Mouse (Mus musculus) liver, embryonic 11.5 days (tissue): ENCODE measurements around the gene Dnajc22. TPM values are rescaled to one million over a fixed set of nuclear protein-coding genes. Genes with fewer than 3 reads are reported as not detected.
A peak's percentile ranks its signal among the peaks of the same experiment; 100 is the strongest.
"Not testable (repeated sequence)": the region's sequence is repeated elsewhere in the genome, so short reads cannot be mapped to it uniquely, and the experiment has no call there.

Experiments
- ATAC-seq: fragments of 200-750 bp; cut with Nextera tagmentation; replicated peaks from 2 replicates; pipeline ENCODE4 v1.8.0; 2017; ENCODE audit warnings: moderate number of reproducible peaks, mild to moderate bottlenecking, moderate TSS enrichment, moderate library complexity; ENCODE audit not compliant: low FRiP score
- DNase-seq: peaks from one replicate; pipeline ENCODE4 v3.0.0-alpha.2; 2017; ENCODE audit warnings: low spot score
- H3K27ac ChIP-seq: fragments of 300-500 bp; sonication (generic); 2 replicates; pipeline ENCODE4 v1.5.1; 2014; ENCODE audit warnings: mild to moderate bottlenecking, low read depth, low read length, control low read depth
- H3K27me3 ChIP-seq: fragments of 300-500 bp; sonication (generic); replicated peaks from 2 replicates; pipeline ENCODE4 v1.6.1; 2014; ENCODE audit warnings: low read length, mixed read lengths; ENCODE audit not compliant: control insufficient read depth, insufficient read depth
- H3K36me3 ChIP-seq: fragments of 300-500 bp; sonication (generic); 2 replicates; pipeline ENCODE4 v1.6.1; 2014; ENCODE audit warnings: mild to moderate bottlenecking, low read length, moderate library complexity, mixed read lengths; ENCODE audit not compliant: control insufficient read depth, insufficient read depth
- H3K4me1 ChIP-seq: fragments of 300-500 bp; sonication (generic); replicated peaks from 2 replicates; pipeline ENCODE4 v1.6.1; 2014; ENCODE audit warnings: low read length, mixed read lengths; ENCODE audit not compliant: control insufficient read depth, insufficient read depth
- H3K4me2 ChIP-seq: fragments of 300-500 bp; sonication (generic); 2 replicates; pipeline ENCODE4 v1.6.1; 2014; ENCODE audit warnings: mild to moderate bottlenecking, control low read depth, moderate library complexity
- H3K4me3 ChIP-seq: fragments of 300-500 bp; sonication (generic); 2 replicates; pipeline ENCODE4 v1.5.1; 2014; ENCODE audit warnings: low read depth, low read length, control low read depth
- H3K9ac ChIP-seq: fragments of 300-500 bp; sonication (generic); 2 replicates; pipeline ENCODE4 v1.6.1; 2014; ENCODE audit warnings: low read depth, low read length, control low read depth
- H3K9me3 ChIP-seq: fragments of 300-500 bp; sonication (generic); 2 replicates; pipeline ENCODE4 v1.6.1; 2016; ENCODE audit warnings: low read length, inconsistent platforms, mixed read lengths; ENCODE audit not compliant: control insufficient read depth
- WGBS: fragments of 180-500 bp; shearing (Covaris S2); extraction: QIAGEN DNeasy Blood & Tissue Kit; methylation state at CpG from one replicate; pipeline ENCODE4 v1.1.7; 2014; 5-methylcytosine and 5-hydroxymethylcytosine counted together
- polyA plus RNA-seq: library from polyadenylated mRNA; unstranded; fragments of >200 nt; fragmentation: Nextera tagmentation; extraction: Ambion mirVana; gene quantifications from 2 replicates; pipeline ENCODE4 v1.2.1, GENCODE M21; 2014

Gene Dnajc22
- 17.1 and 19.8 TPM in 2 replicates for polyA plus RNA-seq

DNA sequence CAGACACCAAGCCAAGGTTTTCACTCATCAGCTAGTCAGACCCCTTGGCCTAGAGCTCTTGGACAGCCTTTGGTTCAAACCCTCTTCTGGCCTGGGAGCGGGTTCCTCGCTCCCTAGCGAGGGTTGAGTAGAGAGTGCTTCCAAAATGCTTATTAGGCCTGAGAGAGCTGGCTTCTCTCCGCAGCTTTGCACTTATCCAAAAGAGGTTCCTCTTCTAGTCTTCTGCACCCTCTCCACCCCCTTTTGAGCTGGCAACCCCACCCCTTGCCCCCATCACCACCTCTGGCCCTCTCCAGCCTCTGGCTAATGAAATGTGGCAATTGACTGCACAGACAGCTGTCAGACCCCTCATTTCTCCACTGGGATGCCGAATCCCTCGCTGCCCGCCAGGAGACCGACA is at the start of gene Dnajc22:
Dnajc22 (plus strand) TSS at position 301 of the 400 bp plus-strand sequence.
- H3K4me1 ChIP-seq, result peaks cover 34% of the 10 kb centered on the region
- ATAC-seq (no peak), DNase-seq (no peak)
- H3K27ac ChIP-seq, result no peak within 1 kb of the TSS
- H3K4me2 ChIP-seq, result peak within 1 kb of the TSS; percentile 73
- H3K4me3 ChIP-seq, result peak within 1 kb of the TSS; percentile 37
- peaks cover 95% of the 10 kb centered on the region for H3K27me3 ChIP-seq
- WGBS, result 32% methylated on average over 8 of the region's 8 CpGs
- no peaks in the 10 kb centered on the region for H3K36me3 ChIP-seq
- H3K9me3 ChIP-seq, result no peaks in the 10 kb centered on the region
- no peak within 1 kb of the TSS for H3K9ac ChIP-seq

DNA sequence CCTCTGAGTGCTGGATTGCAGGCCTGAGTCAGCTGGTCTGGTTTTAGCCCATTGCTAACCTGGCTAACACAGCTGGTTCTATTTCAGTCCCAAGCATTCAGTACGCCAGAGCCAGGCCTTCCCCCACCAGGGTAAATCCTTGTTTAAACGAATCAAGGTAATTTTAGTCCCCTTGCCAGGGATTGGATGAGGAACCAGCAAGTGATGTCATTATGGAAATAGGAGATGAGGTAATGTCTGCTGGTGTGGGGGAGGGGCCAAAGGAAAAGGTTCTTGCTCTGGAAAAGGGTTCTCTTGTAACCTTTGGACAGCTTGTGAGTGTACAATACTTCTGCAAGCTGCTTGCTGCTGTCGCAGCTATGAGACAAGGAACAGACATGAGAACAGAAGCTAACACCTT is 48.1 kb upstream of the Dnajc22 start:
- Histone ChIP-seq H3K27ac (no peak overlapping the region), H3K4me3 (no peak overlapping the region), H3K27me3 (no peaks in the 10 kb centered on the region), H3K9ac (no peak overlapping the region), H3K4me1 (peaks cover 6% of the 10 kb centered on the region; the same call in 1 of the 2 replicates), H3K4me2 (no peak overlapping the region), H3K36me3 (no peaks in the 10 kb centered on the region), H3K9me3 (no peaks in the 10 kb centered on the region)
- ATAC-seq (no peak), DNase-seq (no peak)
- 56% methylated on average over 3 of the region's 3 CpGs for WGBS

DNA sequence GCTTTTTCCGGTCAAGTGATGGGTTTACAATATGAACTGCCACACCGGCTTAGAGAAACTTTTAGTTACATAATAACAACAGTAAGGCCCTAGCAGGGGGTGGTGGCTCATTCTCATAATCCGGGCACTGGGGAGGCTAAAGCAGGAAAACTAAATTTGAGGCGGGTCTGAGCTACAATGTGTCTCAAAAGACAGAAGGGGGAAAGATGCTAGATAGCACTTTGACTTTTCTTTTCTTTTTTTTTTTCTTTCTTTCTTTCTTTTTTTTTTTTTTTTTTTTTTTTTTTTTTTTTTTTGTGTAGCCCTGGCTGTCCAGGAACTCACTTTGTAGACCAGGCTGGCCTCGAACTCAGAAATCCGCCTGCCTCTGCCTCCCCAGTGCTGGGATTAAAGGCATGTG is 47.2 kb upstream of the Dnajc22 start:
- 89% methylated on average over 6 of the region's 6 CpGs for WGBS
- not testable (repeated sequence) for DNase-seq, H3K27me3 ChIP-seq, H3K4me2 ChIP-seq, H3K4me3 ChIP-seq, H3K4me1 ChIP-seq, H3K9me3 ChIP-seq, H3K36me3 ChIP-seq, ATAC-seq, H3K9ac ChIP-seq, H3K27ac ChIP-seq

DNA sequence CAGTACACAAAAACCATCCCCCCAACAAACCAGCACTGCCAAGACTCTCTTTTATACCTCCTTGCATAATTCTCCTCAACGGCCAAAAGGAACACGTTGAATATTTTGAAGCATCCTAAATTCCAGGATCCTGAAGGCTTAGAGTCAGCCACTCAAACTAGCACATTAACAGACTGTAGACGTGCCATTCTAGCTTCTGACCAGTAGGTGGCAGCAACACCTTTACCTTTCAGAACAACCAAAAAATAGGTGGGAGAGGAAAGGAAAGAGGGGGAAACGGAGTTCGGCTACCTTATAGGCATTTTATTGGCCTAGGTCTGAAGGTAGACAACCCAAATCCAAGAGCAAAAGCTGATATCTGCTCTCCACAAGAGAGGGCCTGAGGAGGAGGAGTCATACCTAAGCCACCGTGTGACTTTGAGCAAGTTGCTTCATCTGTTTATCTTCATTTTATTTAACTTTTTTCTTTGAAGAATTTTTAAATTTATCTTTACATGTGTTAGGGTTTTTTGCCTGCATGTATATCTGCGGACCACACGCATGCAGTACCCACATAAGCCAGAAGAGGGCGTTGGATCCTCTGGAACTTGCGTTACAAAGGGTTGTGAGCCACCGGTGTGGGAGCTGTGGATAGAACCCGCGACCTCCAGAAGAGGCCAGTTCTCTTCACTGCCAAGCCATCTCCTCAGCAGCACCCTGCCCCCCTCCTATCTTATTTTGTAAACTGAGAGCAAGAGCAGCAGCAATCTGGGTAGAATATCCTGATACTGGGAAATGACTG is 43.3 kb upstream of the Dnajc22 start:
- H3K27ac ChIP-seq, result no peak overlapping the region
- ATAC-seq (no peak), DNase-seq (no peak)
- H3K27me3 ChIP-seq, result peaks cover 28% of the 10 kb centered on the region
- no peak overlapping the region for H3K4me2 ChIP-seq
- no peak overlapping the region for H3K4me3 ChIP-seq
- H3K36me3 ChIP-seq, result no peaks in the 10 kb centered on the region
- no peak overlapping the region for H3K9ac ChIP-seq
- no peaks in the 10 kb centered on the region for H3K9me3 ChIP-seq
- WGBS, result 24% methylated on average over 13 of the region's 13 CpGs
- H3K4me1 ChIP-seq, result no peaks in the 10 kb centered on the region

DNA sequence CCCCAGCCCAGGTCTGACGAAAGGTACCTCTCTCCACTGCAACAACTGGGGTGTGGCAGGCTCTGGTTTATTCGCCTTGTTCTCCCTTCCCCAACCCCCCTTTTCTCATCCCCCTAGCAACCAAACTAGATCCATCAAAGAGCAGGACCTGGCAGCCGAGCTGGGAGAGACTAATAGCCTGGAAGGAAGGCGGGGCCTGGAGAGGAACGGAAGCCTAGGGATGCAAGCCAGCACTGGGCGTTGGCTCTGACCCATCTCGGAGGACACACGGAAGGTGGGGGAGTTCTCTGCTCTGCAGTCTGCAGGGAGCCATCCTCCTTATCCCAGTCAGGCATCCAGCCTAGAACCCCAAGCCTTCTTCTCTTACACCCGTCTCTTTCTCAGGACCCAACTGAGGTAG is 39.6 kb upstream of the Dnajc22 start:
- peaks cover 65% of the 10 kb centered on the region for H3K27me3 ChIP-seq
- no peak overlapping the region for H3K27ac ChIP-seq
- WGBS, result 14% methylated on average over 9 of the region's 9 CpGs

DNA sequence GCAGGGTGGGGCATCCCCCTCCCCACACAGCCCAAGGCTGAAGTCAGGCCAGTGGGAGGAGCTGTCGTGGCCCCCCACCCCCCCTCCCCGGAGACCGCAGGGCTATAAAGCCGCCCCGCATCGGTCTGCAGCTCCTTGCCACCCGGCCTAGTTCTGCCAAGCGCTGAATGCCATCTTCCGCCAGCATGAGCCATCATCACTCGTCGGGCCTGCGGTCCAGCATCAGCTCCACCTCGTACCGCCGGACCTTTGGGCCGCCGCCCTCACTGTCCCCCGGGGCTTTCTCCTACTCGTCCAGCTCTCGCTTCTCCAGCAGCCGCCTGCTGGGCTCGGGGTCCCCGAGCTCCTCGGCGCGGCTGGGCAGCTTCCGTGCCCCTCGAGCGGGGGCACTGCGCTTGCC is 37.9 kb upstream of the Dnajc22 start, which contains the start of gene Prph:
Prph (plus strand) TSS at position 135 of the 400 bp plus-strand sequence.
- Histone ChIP-seq H3K4me1 (peaks cover 13% of the 10 kb centered on the region; the same call in 1 of the 2 replicates), H3K36me3 (no peaks in the 10 kb centered on the region), H3K4me3 (peak within 1 kb of the TSS; percentile 35), H3K9me3 (no peaks in the 10 kb centered on the region), H3K9ac (no peak within 1 kb of the TSS; the same call in 1 of the 2 replicates), H3K27me3 (peaks cover 80% of the 10 kb centered on the region), H3K4me2 (peak within 1 kb of the TSS; percentile 66), H3K27ac (no peak within 1 kb of the TSS)
- WGBS, result 4% methylated on average over 30 of the region's 30 CpGs
- ATAC-seq (no peak), DNase-seq (no peak)

More for the DNA sequence above, 39.6 kb upstream of the Dnajc22 start:
- Histone ChIP-seq H3K9ac (no peak overlapping the region), H3K9me3 (no peaks in the 10 kb centered on the region), H3K4me1 (peaks cover 13% of the 10 kb centered on the region; the same call in 1 of the 2 replicates), H3K4me2 (no peak overlapping the region), H3K4me3 (no peak overlapping the region), H3K36me3 (no peaks in the 10 kb centered on the region)
- ATAC-seq (no peak), DNase-seq (no peak)

DNA sequence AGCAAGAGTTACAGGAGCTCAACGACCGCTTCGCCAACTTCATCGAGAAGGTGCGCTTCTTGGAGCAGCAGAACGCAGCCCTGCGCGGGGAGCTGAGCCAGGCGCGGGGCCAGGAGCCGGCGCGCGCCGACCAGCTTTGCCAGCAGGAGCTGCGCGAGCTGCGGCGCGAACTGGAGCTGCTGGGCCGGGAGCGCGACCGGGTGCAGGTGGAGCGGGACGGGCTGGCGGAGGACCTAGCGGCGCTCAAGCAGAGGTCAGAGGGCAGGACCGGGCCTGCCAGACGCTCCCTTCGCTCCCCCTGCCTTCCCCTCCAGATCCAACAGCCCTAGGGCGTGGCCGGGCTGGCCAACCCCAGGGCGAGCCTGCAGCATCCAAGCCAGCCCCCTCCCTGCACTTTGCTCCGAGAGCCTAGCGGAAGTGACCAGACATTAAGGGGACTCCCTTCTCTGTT is 37.4 kb upstream of the Dnajc22 start:
- H3K27me3 ChIP-seq, result peaks cover 78% of the 10 kb centered on the region
- DNase-seq, result no peak
- H3K36me3 ChIP-seq, result no peaks in the 10 kb centered on the region
- WGBS, result under 1% methylated on average over 37 of the region's 37 CpGs
- no peak overlapping the region; the same call in 1 of the 2 replicates for H3K9ac ChIP-seq
- peaks cover 13% of the 10 kb centered on the region; the same call in 1 of the 2 replicates for H3K4me1 ChIP-seq
- no peak overlapping the region for H3K27ac ChIP-seq
- no peaks in the 10 kb centered on the region for H3K9me3 ChIP-seq
- peak; percentile 43 for ATAC-seq
- H3K4me3 ChIP-seq, result peak overlapping the region; percentile 35
- H3K4me2 ChIP-seq, result peak overlapping the region; percentile 66

DNA sequence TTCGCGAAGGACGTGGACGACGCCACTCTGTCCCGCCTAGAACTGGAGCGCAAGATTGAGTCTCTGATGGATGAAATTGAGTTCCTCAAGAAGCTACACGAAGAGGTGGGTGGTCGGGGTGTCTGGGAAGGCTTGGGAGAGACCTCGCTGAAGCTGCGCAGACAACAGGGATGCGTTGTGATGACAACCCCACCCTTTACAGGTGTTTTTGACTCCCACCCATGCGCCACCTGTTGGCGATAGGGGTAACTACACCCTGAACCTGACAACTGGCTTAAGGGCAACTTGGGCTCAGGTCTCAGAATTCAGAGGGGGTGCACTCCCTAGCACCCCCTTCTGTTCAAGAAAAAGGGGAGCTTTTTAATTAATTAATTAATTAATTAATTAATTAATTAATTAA is 36.6 kb upstream of the Dnajc22 start:
- no peaks in the 10 kb centered on the region for H3K36me3 ChIP-seq
- ATAC-seq (0 out of 2 replicates have a peak, but pooled peaks have one; percentile 10), DNase-seq (no peak)
- H3K27ac ChIP-seq, result no peak overlapping the region
- peak overlapping the region; percentile 35; the same call in 1 of the 2 replicates for H3K4me3 ChIP-seq
- H3K9me3 ChIP-seq, result no peaks in the 10 kb centered on the region
- H3K4me1 ChIP-seq, result peaks cover 13% of the 10 kb centered on the region; the same call in 1 of the 2 replicates
- peak overlapping the region; percentile 66 for H3K4me2 ChIP-seq
- WGBS, result 11% methylated on average over 14 of the region's 14 CpGs
- peaks cover 78% of the 10 kb centered on the region for H3K27me3 ChIP-seq
- no peak overlapping the region for H3K9ac ChIP-seq
